Mouse (Mus musculus) ovary, adult 18-20 months (tissue): ENCODE measurements around the gene Klhl10.

ENCODE experiments used
- DNase-seq: peaks from one replicate; pipeline ENCODE4 v3.0.0; 2022; ENCODE audit warnings: low spot score, mixed read lengths

Klhl10 gene

GRCm38 (mm10) chr11:100441797-100442196 lies at the start of gene Klhl10, which contains the start of gene Nt5c3b:
TSS of gene Klhl10 (plus strand) at chr11:100441917.
TSS of gene Nt5c3b (minus strand) at chr11:100441808.
- no peak for DNase-seq

GRCm38 (mm10) chr11:100392958-100393357 lies 48.8 kb upstream of the Klhl10 start:
- DNase-seq, result no peak

GRCm38 (mm10) chr11:100393733-100394132 lies 48.0 kb upstream of the Klhl10 start:
- no peak for DNase-seq

GRCm38 (mm10) chr11:100394353-100395074 lies 47.2 kb upstream of the Klhl10 start:
- no peak for DNase-seq

GRCm38 (mm10) chr11:100395200-100395599 lies 46.5 kb upstream of the Klhl10 start:
- peak; percentile 58 for DNase-seq

GRCm38 (mm10) chr11:100395861-100396631 lies 45.7 kb upstream of the Klhl10 start:
- no peak for DNase-seq

- DNase-seq, result no peak
These were observed 44.7 kb upstream of the Klhl10 start for GRCm38 (mm10) chr11:100396886-100397599.

- DNase-seq, result peak; percentile 99
These were observed 43.9 kb upstream of the Klhl10 start, which contains the start of gene Jup for GRCm38 (mm10) chr11:100397600-100398389. TSS of gene Jup (minus strand) at chr11:100397763.

- DNase-seq, result no peak
These were observed 43.2 kb upstream of the Klhl10 start for GRCm38 (mm10) chr11:100398517-100398916.

GRCm38 (mm10) chr11:100399320-100399719 lies 42.4 kb upstream of the Klhl10 start:
- DNase-seq, result no peak

- no peak for DNase-seq
These were observed 41.8 kb upstream of the Klhl10 start for GRCm38 (mm10) chr11:100399727-100400538.

- no peak for DNase-seq
These were observed 40.9 kb upstream of the Klhl10 start for GRCm38 (mm10) chr11:100400842-100401241.

GRCm38 (mm10) chr11:100402240-100402639 lies 39.5 kb upstream of the Klhl10 start:
- DNase-seq, result peak; percentile 54

- no peak for DNase-seq
These were observed 39.0 kb upstream of the Klhl10 start for GRCm38 (mm10) chr11:100402682-100403081.

- DNase-seq, result no peak
These were observed 38.1 kb upstream of the Klhl10 start for GRCm38 (mm10) chr11:100403445-100404134.

- no peak for DNase-seq
These were observed 37.2 kb upstream of the Klhl10 start for GRCm38 (mm10) chr11:100404456-100405074.

GRCm38 (mm10) chr11:100406273-100406672 lies 35.4 kb upstream of the Klhl10 start:
- DNase-seq, result no peak

- no peak for DNase-seq
These were observed 34.6 kb upstream of the Klhl10 start for GRCm38 (mm10) chr11:100406995-100407705.
